Mouse (Mus musculus) splenic B cell, adult 2 months (primary cell): Measurements from ENCODE around the gene Usp6nl.

Experiments
- DNase-seq: peaks from one replicate; pipeline ENCODE4 v3.0.0-alpha.2; 2011; ENCODE audit warnings: low read depth, low spot score
- H3K27me3 ChIP-seq: 2 replicates; pipeline ENCODE4 v1.6.1; 2012; ENCODE audit warnings: mild to moderate bottlenecking, low read length, moderate library complexity, mixed read lengths; ENCODE audit not compliant: control insufficient read depth, poor library complexity, insufficient read depth, severe bottlenecking
- H3K36me3 ChIP-seq: 2 replicates; pipeline ENCODE4 v1.6.1; 2012; ENCODE audit warnings: mild to moderate bottlenecking, low read length, moderate library complexity, mixed read lengths; ENCODE audit not compliant: control insufficient read depth, poor library complexity, insufficient read depth, severe bottlenecking

Usp6nl gene

GRCm38 (mm10) chr2:6341496-6341895 is 19.0 kb downstream of the Usp6nl start:
- no peaks in the 10 kb centered on the region for H3K36me3 ChIP-seq
- H3K27me3 ChIP-seq = no peaks in the 10 kb centered on the region

GRCm38 (mm10) chr2:6349256-6350092 is 27.0 kb downstream of the Usp6nl start:
- DNase-seq = no peak
- Histone ChIP-seq H3K27me3 (no peaks in the 10 kb centered on the region), H3K36me3 (no peaks in the 10 kb centered on the region)

More at GRCm38 (mm10) chr2:6341496-6341895, 19.0 kb downstream of the Usp6nl start:
- DNase-seq = no peak

GRCm38 (mm10) chr2:6350164-6350563 is 27.7 kb downstream of the Usp6nl start:
- no peaks in the 10 kb centered on the region for H3K27me3 ChIP-seq
- no peak for DNase-seq
- no peaks in the 10 kb centered on the region for H3K36me3 ChIP-seq

GRCm38 (mm10) chr2:6350931-6351695 is 28.6 kb downstream of the Usp6nl start:
- H3K27me3 ChIP-seq = no peaks in the 10 kb centered on the region
- H3K36me3 ChIP-seq = no peaks in the 10 kb centered on the region
- peak; percentile 64 for DNase-seq

GRCm38 (mm10) chr2:6352541-6352971 is 30.1 kb downstream of the Usp6nl start:
- H3K27me3 ChIP-seq = no peaks in the 10 kb centered on the region
- H3K36me3 ChIP-seq = no peaks in the 10 kb centered on the region
- DNase-seq = peak; percentile 40

- H3K27me3 ChIP-seq = no peaks in the 10 kb centered on the region
- no peaks in the 10 kb centered on the region for H3K36me3 ChIP-seq
- DNase-seq = peak; percentile 35
Observed at GRCm38 (mm10) chr2:6353060-6353459, 30.6 kb downstream of the Usp6nl start.

- H3K36me3 ChIP-seq = no peaks in the 10 kb centered on the region
- no peak for DNase-seq
- no peaks in the 10 kb centered on the region for H3K27me3 ChIP-seq
Observed at GRCm38 (mm10) chr2:6357306-6357705, 34.8 kb downstream of the Usp6nl start.

- DNase-seq = peak; percentile 89
- no peaks in the 10 kb centered on the region for H3K36me3 ChIP-seq
- no peaks in the 10 kb centered on the region for H3K27me3 ChIP-seq
Observed at GRCm38 (mm10) chr2:6359645-6360044, 37.2 kb downstream of the Usp6nl start.

- DNase-seq = peak; percentile 82
- Histone ChIP-seq H3K27me3 (no peaks in the 10 kb centered on the region), H3K36me3 (no peaks in the 10 kb centered on the region)
Observed at GRCm38 (mm10) chr2:6363126-6363525, 40.7 kb downstream of the Usp6nl start.

- Histone ChIP-seq H3K27me3 (no peaks in the 10 kb centered on the region), H3K36me3 (no peaks in the 10 kb centered on the region)
- no peak for DNase-seq
Observed at GRCm38 (mm10) chr2:6363922-6364321, 41.5 kb downstream of the Usp6nl start.

GRCm38 (mm10) chr2:6366521-6366928 is 44.1 kb downstream of the Usp6nl start:
- no peaks in the 10 kb centered on the region for H3K36me3 ChIP-seq
- DNase-seq = peak; percentile 23
- no peaks in the 10 kb centered on the region for H3K27me3 ChIP-seq

GRCm38 (mm10) chr2:6366973-6367372 is 44.5 kb downstream of the Usp6nl start:
- Histone ChIP-seq H3K36me3 (no peaks in the 10 kb centered on the region), H3K27me3 (no peaks in the 10 kb centered on the region)
- DNase-seq = no peak

GRCm38 (mm10) chr2:6367497-6367896 is 45.0 kb downstream of the Usp6nl start:
- no peak for DNase-seq

GRCm38 (mm10) chr2:6374216-6374615 is 51.7 kb downstream of the Usp6nl start:
- H3K27me3 ChIP-seq = no peaks in the 10 kb centered on the region
- H3K36me3 ChIP-seq = no peaks in the 10 kb centered on the region
- no peak for DNase-seq

More at GRCm38 (mm10) chr2:6367497-6367896, 45.0 kb downstream of the Usp6nl start:
- H3K36me3 ChIP-seq = no peaks in the 10 kb centered on the region
- no peaks in the 10 kb centered on the region for H3K27me3 ChIP-seq

GRCm38 (mm10) chr2:6376071-6376470 is 53.6 kb downstream of the Usp6nl start:
- peak; percentile 67 for DNase-seq
- no peaks in the 10 kb centered on the region for H3K27me3 ChIP-seq
- H3K36me3 ChIP-seq = no peaks in the 10 kb centered on the region
